Mouse (Mus musculus): ENCODE measurements around the gene Ccdc86.

Gene Ccdc86

GRCm38 (mm10) chr19:10914870-10915269 is 34.2 kb downstream of the Ccdc86 start:
- in situ Hi-C loops (cut with MboI; ENCODE audit: unreplicated experiment in 2 of 2): loop anchor here in 1 of 2 experiments (5.0 kb wide), 1 partner anchor 47 kb away; no protein-coding TSS in a partner anchor

GRCm38 (mm10) chr19:10914291-10914690 is 34.8 kb downstream of the Ccdc86 start:
- in situ Hi-C loops (cut with MboI; ENCODE audit: unreplicated experiment in 2 of 2): no loop called here

GRCm38 (mm10) chr19:10909087-10909721 is 39.9 kb downstream of the Ccdc86 start:
- in situ Hi-C loops (cut with MboI; ENCODE audit: unreplicated experiment in 2 of 2): no loop called here

- in situ Hi-C loops (cut with MboI; ENCODE audit: unreplicated experiment in 2 of 2): no loop called here
These were observed 41.2 kb downstream of the Ccdc86 start for GRCm38 (mm10) chr19:10907891-10908290.

GRCm38 (mm10) chr19:10905728-10906000 is 43.4 kb downstream of the Ccdc86 start:
- in situ Hi-C loops (cut with MboI; ENCODE audit: unreplicated experiment in 2 of 2): no loop called here

- in situ Hi-C loops (cut with MboI; ENCODE audit: unreplicated experiment in 2 of 2): loop anchor here in 1 of 2 experiments (5.0 kb wide), 1 partner anchor 52 kb away; no protein-coding TSS in a partner anchor
These were observed 43.9 kb downstream of the Ccdc86 start for GRCm38 (mm10) chr19:10904927-10905727.

- in situ Hi-C loops (cut with MboI; ENCODE audit: unreplicated experiment in 2 of 2): loop anchor here in 1 of 2 experiments (5.0 kb wide), 1 partner anchor 53 kb away; no protein-coding TSS in a partner anchor
These were observed 44.6 kb downstream of the Ccdc86 start for GRCm38 (mm10) chr19:10904512-10904911.

- in situ Hi-C loops (cut with MboI; ENCODE audit: unreplicated experiment in 2 of 2): loop anchor here in 1 of 2 experiments (5.0 kb wide), 1 partner anchor 56 kb away; no protein-coding TSS in a partner anchor
These were observed 48.0 kb downstream of the Ccdc86 start for GRCm38 (mm10) chr19:10901046-10901445.

GRCm38 (mm10) chr19:10900315-10900714 is 48.8 kb downstream of the Ccdc86 start:
- in situ Hi-C loops (cut with MboI; ENCODE audit: unreplicated experiment in 2 of 2): loop anchor here in 1 of 2 experiments (5.0 kb wide), 1 partner anchor 57 kb away; no protein-coding TSS in a partner anchor

- in situ Hi-C loops (cut with MboI; ENCODE audit: unreplicated experiment in 2 of 2): no loop called here
These were observed 51.6 kb downstream of the Ccdc86 start for GRCm38 (mm10) chr19:10897491-10897890.

- in situ Hi-C loops (cut with MboI; ENCODE audit: unreplicated experiment in 2 of 2): no loop called here
These were observed 52.2 kb downstream of the Ccdc86 start for GRCm38 (mm10) chr19:10896849-10897248.

- in situ Hi-C loops (cut with MboI; ENCODE audit: unreplicated experiment in 2 of 2): no loop called here
These were observed 53.4 kb downstream of the Ccdc86 start for GRCm38 (mm10) chr19:10895708-10896107.

GRCm38 (mm10) chr19:10895016-10895528 is 54.0 kb downstream of the Ccdc86 start, which contains the start of gene Prpf19:
Prpf19 (plus strand) TSS chr19:10895231.
- in situ Hi-C loops (cut with MboI; ENCODE audit: unreplicated experiment in 2 of 2): no loop called here

- in situ Hi-C loops (cut with MboI; ENCODE audit: unreplicated experiment in 2 of 2): no loop called here
These were observed 56.9 kb downstream of the Ccdc86 start for GRCm38 (mm10) chr19:10892201-10892600.

Data from v-Abl transformed pro-B cells (cell line).